Mouse (Mus musculus) CH12.LX (cell line): Measurements from ENCODE around the gene Fgfr2. TPM values are rescaled to one million over a fixed set of nuclear protein-coding genes. Genes with fewer than 3 reads are reported as not detected.

Experiments used
- DNase-seq: peaks from one replicate; pipeline ENCODE4 v3.0.0-alpha.2; 2013; ENCODE audit errors: extremely low read depth
- H3K27ac ChIP-seq: 2 replicates; pipeline ENCODE4 v1.5.1; 2012; ENCODE audit warnings: low read depth, mild to moderate bottlenecking, control low read depth, moderate library complexity; ENCODE audit not compliant: insufficient read depth
- H3K27me3 ChIP-seq: replicated peaks from 2 replicates; pipeline ENCODE3; 2012; ENCODE audit warnings: inconsistent platforms
- H3K36me3 ChIP-seq, 2 experiments: replicated peaks in 1 of 2; 2 replicates each; pipeline versions ENCODE3 to v1.6.1; 2012; ENCODE audit warnings: inconsistent platforms in 1 of 2, low read length in 1 of 2, mild to moderate bottlenecking in 1 of 2, mixed read lengths in 1 of 2, moderate library complexity in 1 of 2; ENCODE audit not compliant: control insufficient read depth in 1 of 2, insufficient read depth in 1 of 2
- H3K4me1 ChIP-seq, 2 experiments: 2 replicates each; pipeline ENCODE4 v1.6.1; 2012; ENCODE audit warnings: inconsistent platforms in 1 of 2, moderate library complexity in 1 of 2; ENCODE audit not compliant: insufficient read depth in 2 of 2, control insufficient read depth in 1 of 2
- H3K4me2 ChIP-seq: 2 replicates; pipeline ENCODE4 v1.6.1; 2012; ENCODE audit warnings: low read depth, mild to moderate bottlenecking, control low read depth; ENCODE audit not compliant: poor library complexity, insufficient read depth, severe bottlenecking
- H3K4me3 ChIP-seq, 3 experiments: fragments of 150-350 bp in 1 of 3; sonication (generic) in 1 of 3; replicated peaks in 1 of 3; 2 replicates each; pipeline versions ENCODE3 to v1.5.1; 2011 to 2012; ENCODE audit warnings: low read depth in 2 of 3, low read length in 2 of 3, mild to moderate bottlenecking in 2 of 3, moderate library complexity in 2 of 3, control low read depth in 1 of 3, improper control_type of control experiment in 1 of 3, inconsistent platforms in 1 of 3, mixed read lengths in 1 of 3; ENCODE audit not compliant: poor library complexity in 1 of 3
- H3K79me2 ChIP-seq: replicated peaks from 2 replicates; pipeline ENCODE4 v1.6.1; 2012; ENCODE audit warnings: mild to moderate bottlenecking, moderate library complexity; ENCODE audit not compliant: control insufficient read depth, poor library complexity, insufficient read depth, severe bottlenecking; ENCODE audit errors: extremely low read depth
- H3K9ac ChIP-seq: 2 replicates; pipeline ENCODE4 v1.6.1; 2012; ENCODE audit warnings: low read depth, mild to moderate bottlenecking, control low read depth, moderate library complexity; ENCODE audit not compliant: insufficient read depth
- H3K9me3 ChIP-seq: replicated peaks from 2 replicates; pipeline ENCODE3; 2012; ENCODE audit warnings: low read length, inconsistent platforms, mixed read lengths
- BHLHE40 ChIP-seq: IDR thresholded peaks from 2 replicates; pipeline ENCODE4 v1.6.1; 2011; ENCODE audit warnings: mild to moderate bottlenecking, low read depth, low read length, improper control_type of control experiment
- HCFC1 ChIP-seq: IDR thresholded peaks from 2 replicates; pipeline ENCODE4 v1.6.1; 2012; ENCODE audit warnings: low read depth, mild to moderate bottlenecking, inconsistent platforms, low read length, improper control_type of control experiment
- MAX ChIP-seq: IDR thresholded peaks from 2 replicates; pipeline ENCODE4 v1.6.1; 2011; ENCODE audit warnings: low read length, improper control_type of control experiment
- MXI1 ChIP-seq: IDR thresholded peaks from 2 replicates; pipeline ENCODE4 v1.6.1; 2011; ENCODE audit warnings: mild to moderate bottlenecking, low read depth, low read length, improper control_type of control experiment
- MYC ChIP-seq: IDR thresholded peaks from 2 replicates; pipeline ENCODE4 v1.6.1; 2011; ENCODE audit warnings: low read depth, mild to moderate bottlenecking, improper control_type of control experiment, low read length
- POLR2A ChIP-seq: IDR thresholded peaks from 2 replicates; pipeline ENCODE4 v1.6.1; 2011; ENCODE audit warnings: low read depth, mild to moderate bottlenecking, improper control_type of control experiment, low read length
- POLR2AphosphoS2 ChIP-seq: IDR thresholded peaks from 2 replicates; pipeline ENCODE4 v1.6.1; 2011; ENCODE audit warnings: low read depth, low read length, improper control_type of control experiment
- RAD21 ChIP-seq: IDR thresholded peaks from 2 replicates; pipeline ENCODE4 v1.6.1; 2011; ENCODE audit warnings: low read depth, mild to moderate bottlenecking, low read length, improper control_type of control experiment, moderate library complexity
- RCOR1 ChIP-seq: conservative IDR thresholded peaks from 2 replicates; pipeline ENCODE4 v1.6.1; 2012; ENCODE audit warnings: low read depth, mild to moderate bottlenecking, inconsistent platforms, low read length, improper control_type of control experiment
- SMC3 ChIP-seq: IDR thresholded peaks from 2 replicates; pipeline ENCODE4 v1.6.1; 2011; ENCODE audit warnings: low read depth, low read length, improper control_type of control experiment
- TCF12 ChIP-seq: IDR thresholded peaks from 2 replicates; pipeline ENCODE4 v1.6.1; 2014; ENCODE audit warnings: low read depth, mild to moderate bottlenecking, inconsistent platforms, low read length, improper control_type of control experiment
- USF1 ChIP-seq: IDR thresholded peaks from 2 replicates; pipeline ENCODE4 v1.6.1; 2014; ENCODE audit warnings: low read depth, mild to moderate bottlenecking, inconsistent platforms, low read length, improper control_type of control experiment
- ZMIZ1 ChIP-seq: IDR thresholded peaks from 2 replicates; pipeline ENCODE4 v1.6.1; 2012; ENCODE audit warnings: low read depth, mild to moderate bottlenecking, inconsistent platforms, low read length, improper control_type of control experiment
- dilution Hi-C: fragments of 300-500 bp; cut with MboI; formaldehyde crosslinking; loops from 2 replicates; pipeline ENCODE4 v1.14.3; 2020; ENCODE audit warnings: low sequenced_read_pairs; ENCODE audit not compliant: extremely low pct_unique_long_range_greater_than_20kb, extremely low pct_ligation_motif_present
- in situ Hi-C: fragments of 300-500 bp; cut with MboI; formaldehyde crosslinking; loops from 3 replicates; pipeline ENCODE4 v1.14.3; 2019; ENCODE audit warnings: low sequenced_read_pairs, low pct_ligation_motif_present, low pct_unique_long_range_greater_than_20kb, mixed read lengths
- polyA plus RNA-seq: library from polyadenylated mRNA; unstranded; fragments of >175 nt; gene quantifications from 2 replicates; pipeline ENCODE4 v1.2.1, GENCODE M21; 2012; ENCODE audit warnings: low read depth; ENCODE audit not compliant: insufficient read length
- total RNA-seq, 2 experiments: library from RNA; depleted of rRNA; stranded (reverse); fragments of 300-350 nt in 1 of 2; fragments of >200 nt in 1 of 2; gene quantifications; 2 replicates each; pipeline ENCODE4 v1.2.3; 2012 to 2014

Fgfr2 gene
- total and polyA plus RNA-seq, 3 experiments = not detected

DNA sequence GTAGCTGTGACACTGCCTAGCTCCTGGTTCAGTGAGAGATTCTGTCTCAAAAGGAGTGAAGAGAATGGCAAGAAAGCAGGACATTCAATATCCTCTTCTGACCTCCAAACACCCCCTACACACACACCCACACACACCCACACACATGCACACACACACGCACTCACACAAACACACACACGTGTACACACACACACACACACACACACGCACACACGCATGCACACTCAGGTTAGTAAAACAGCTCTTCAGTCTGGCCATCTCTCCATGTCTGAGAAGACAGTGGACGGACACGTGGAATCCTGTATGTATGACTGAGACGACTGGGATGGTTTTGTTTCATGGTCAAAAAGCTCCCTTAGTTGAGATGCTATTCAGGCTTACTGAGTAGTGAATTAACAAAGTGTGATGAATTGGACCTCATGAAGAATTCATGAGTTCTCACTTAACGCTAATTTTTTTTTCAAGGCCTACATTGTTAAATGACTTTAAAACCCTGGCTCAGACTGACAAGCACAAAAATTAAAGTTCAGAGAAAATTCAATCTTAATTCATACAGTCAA, 2737.3 kb downstream of the Fgfr2 start:
- H3K36me3 ChIP-seq = peaks cover 0 to 10% of the 10 kb centered on the region in 2 experiments
- H3K27me3 ChIP-seq = no peaks in the 10 kb centered on the region
- no peak for TF ChIP-seq POLR2AphosphoS2
- TF ChIP-seq MAX = no peak
- no peak for TF ChIP-seq HCFC1
- no peak for TF ChIP-seq ZMIZ1
- no peak for TF ChIP-seq TCF12
- TF ChIP-seq USF1 = no peak
- TF ChIP-seq, all 38 proteins: peak for 0
- in situ Hi-C loops (no loop called here), dilution Hi-C loops (no loop called here)
- Histone ChIP-seq H3K27ac (no peak overlapping the region), H3K79me2 (no peaks in the 10 kb centered on the region), H3K9me3 (peaks cover 2% of the 10 kb centered on the region), H3K4me1 (0 out of 4 replicates have a peak, but pooled peaks cover 0 to 2% of the 10 kb centered on the region in 2 experiments), H3K4me3 (no peak overlapping the region), H3K4me2 (no peak overlapping the region), H3K9ac (no peak overlapping the region)
- DNase-seq = no peak

DNA sequence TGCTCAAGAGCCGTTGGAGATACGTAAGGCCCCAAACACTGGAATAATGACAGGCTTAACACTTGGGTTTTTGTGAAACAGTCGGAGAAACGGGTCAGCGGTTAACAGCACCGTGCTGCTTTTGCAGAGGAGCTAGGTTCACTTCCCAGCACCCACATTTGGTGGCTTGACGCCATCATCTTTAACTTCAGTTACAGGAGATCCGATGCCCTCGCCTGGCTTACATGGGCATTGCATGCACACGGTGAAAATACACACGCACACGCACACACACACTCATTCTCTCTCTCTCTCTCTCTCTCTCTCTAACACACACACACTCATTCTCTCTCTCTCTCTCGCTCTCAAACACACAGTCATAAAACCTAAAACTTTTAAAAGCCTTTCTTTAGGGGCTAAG, 2741.0 kb downstream of the Fgfr2 start:
- Histone ChIP-seq H3K36me3 (peaks cover 0 to 4% of the 10 kb centered on the region in 2 experiments), H3K27ac (no peak overlapping the region), H3K4me3 (no peak overlapping the region), H3K4me2 (no peak overlapping the region), H3K9ac (no peak overlapping the region), H3K79me2 (no peaks in the 10 kb centered on the region), H3K4me1 (0 out of 4 replicates have a peak, but pooled peaks cover 0 to 2% of the 10 kb centered on the region in 2 experiments), H3K9me3 (peaks cover 2% of the 10 kb centered on the region), H3K27me3 (no peaks in the 10 kb centered on the region)
- in situ Hi-C loops = no loop called here
- TF ChIP-seq SMC3 (no peak), POLR2AphosphoS2 (no peak), RCOR1 (no peak), MAX (no peak), POLR2A (no peak), BHLHE40 (no peak)
- dilution Hi-C loops = no loop called here
- no peak for DNase-seq

DNA sequence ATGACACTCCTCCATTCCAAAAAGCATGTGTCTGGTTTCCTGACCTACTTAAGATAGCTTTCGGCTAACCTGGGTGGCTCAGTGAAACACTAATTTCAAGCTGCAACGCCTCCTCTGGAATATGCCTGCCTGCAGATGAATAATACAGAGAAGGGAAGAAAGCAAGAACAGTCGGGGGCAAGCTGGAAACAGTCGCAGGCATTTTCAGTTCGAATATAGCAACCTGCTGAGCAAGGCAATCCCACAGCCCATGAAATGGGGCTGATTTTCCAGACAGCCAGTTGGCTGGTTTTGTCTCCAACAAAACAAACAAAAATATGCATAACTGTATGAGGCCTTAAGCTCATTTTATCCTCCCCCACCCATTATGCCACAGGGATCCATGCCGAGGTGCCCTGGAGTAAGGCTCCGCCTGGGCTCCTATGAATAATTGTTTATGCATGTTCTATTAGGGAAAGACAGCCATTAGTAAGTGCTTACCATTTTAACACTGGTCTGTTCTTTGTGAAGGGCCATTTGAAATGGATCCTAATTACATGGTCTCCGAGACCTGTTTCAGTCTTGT, 2741.7 kb downstream of the Fgfr2 start:
- Histone ChIP-seq H3K9me3 (peaks cover 2% of the 10 kb centered on the region), H3K4me2 (no peak overlapping the region), H3K4me1 (no peaks in the 10 kb centered on the region), H3K9ac (no peak overlapping the region), H3K36me3 (no peaks in the 10 kb centered on the region), H3K4me3 (no peak overlapping the region), H3K79me2 (no peaks in the 10 kb centered on the region), H3K27me3 (no peaks in the 10 kb centered on the region), H3K27ac (no peak overlapping the region)
- in situ Hi-C loops (no loop called here), dilution Hi-C loops (no loop called here)
- TF ChIP-seq MXI1 (no peak), RAD21 (no peak), MYC (no peak)
- no peak for DNase-seq
